Comparison of ENCODE assay signal across 29 mouse cellular contexts in genomic region chr17:43503861-43504593, GRCm38 (mm10). TPM values are rescaled to one million over a fixed set of nuclear protein-coding genes. Genes with fewer than 3 reads are reported as not detected.
DNase-seq lines count a peak whose midpoint lies in the region; ATAC-seq lines count a peak whose summit lies in the region.
"Had no signal": no experiment of that assay in that cellular context is flagged by ENCODE, and none has a peak within 500 bp of the region (broad histone marks: within the 10 kb centered on the region; RNA-seq: fewer than 3 reads in every experiment).

No protein-coding gene starts in this region.

- H3K9ac ChIP-seq in intestine, embryonic 14.5 days (ENCODE audit: low read length): no peak overlapping the region
- H3K9ac ChIP-seq in stomach, embryonic 15.5 days: no peak overlapping the region
- H3K9ac ChIP-seq: forebrain, embryonic 12.5 days; liver, embryonic 15.5 days; lung, embryonic 15.5 days had no signal

- no peak overlapping the region for H3K4me3 ChIP-seq in intestine, embryonic 14.5 days (ENCODE audit: low read depth, low read length)
- H3K4me3 ChIP-seq in stomach, embryonic 15.5 days (replicated peaks): no peak overlapping the region
- H3K4me3 ChIP-seq: forebrain, embryonic 12.5 days; gastrocnemius, adult 2 months; hindbrain, embryonic 10.5 days; limb, embryonic 10.5 days; liver, embryonic 15.5 days; lung, embryonic 15.5 days had no signal

- peak overlapping the region; percentile 47; the same call in 1 of the 2 replicates for H3K27ac ChIP-seq in intestine, embryonic 14.5 days (ENCODE audit: low read depth)
- H3K27ac ChIP-seq in stomach, embryonic 15.5 days: peak overlapping the region; percentile 55
- H3K27ac ChIP-seq: forebrain, embryonic 12.5 days; gastrocnemius, adult 2 months; hindbrain, embryonic 10.5 days; limb, embryonic 10.5 days; liver, embryonic 15.5 days; lung, embryonic 15.5 days; macrophage had no signal

- H3K36me3 ChIP-seq in intestine, embryonic 14.5 days (ENCODE audit: control insufficient read depth, insufficient read depth, low read length): no peaks in the 10 kb centered on the region
- H3K36me3 ChIP-seq in stomach, embryonic 15.5 days: no peaks in the 10 kb centered on the region
- H3K36me3 ChIP-seq: forebrain, embryonic 12.5 days; hindbrain, embryonic 10.5 days; limb, embryonic 10.5 days; liver, embryonic 15.5 days; lung, embryonic 15.5 days had no signal

- H3K4me2 ChIP-seq in intestine, embryonic 14.5 days (ENCODE audit: low read length): peak overlapping the region; percentile 28; the same call in 1 of the 2 replicates
- no peak overlapping the region for H3K4me2 ChIP-seq in stomach, embryonic 15.5 days
- H3K4me2 ChIP-seq: forebrain, embryonic 12.5 days; heart, embryonic 11.5 days; liver, embryonic 15.5 days; lung, embryonic 15.5 days; midbrain, embryonic 11.5 days had no signal

- ATAC-seq in intestine, embryonic 14.5 days (replicated peaks; ENCODE audit: low FRiP score, low TSS enrichment, low read depth): peak; percentile 88
- ATAC-seq in stomach, embryonic 15.5 days (ENCODE audit: insufficient read depth, low FRiP score, low read depth): peak; percentile 80
- ATAC-seq: hindbrain, embryonic 16.5 days had no signal

- WGBS in intestine, embryonic 14.5 days: 32% methylated on average over 4 of the region's 4 CpGs
- WGBS in stomach, embryonic 15.5 days: 27% methylated on average over 4 of the region's 4 CpGs

- no peaks in the 10 kb centered on the region for H3K27me3 ChIP-seq in intestine, embryonic 14.5 days (replicated peaks; ENCODE audit: control insufficient read depth, insufficient read depth, low read length)
- H3K27me3 ChIP-seq in stomach, embryonic 15.5 days (replicated peaks): no peaks in the 10 kb centered on the region
- H3K27me3 ChIP-seq: forebrain, embryonic 12.5 days; liver, embryonic 15.5 days; lung, embryonic 15.5 days had no signal

- no peaks in the 10 kb centered on the region for H3K9me3 ChIP-seq in intestine, embryonic 14.5 days (ENCODE audit: control insufficient read depth, low read length)
- no peaks in the 10 kb centered on the region for H3K9me3 ChIP-seq in stomach, embryonic 15.5 days
- H3K9me3 ChIP-seq: forebrain, embryonic 12.5 days; hindbrain, embryonic 10.5 days; limb, embryonic 10.5 days; liver, embryonic 15.5 days; lung, embryonic 15.5 days had no signal

- DNase-seq in intestine, embryonic 14.5 days (ENCODE audit: low spot score): no peak
- peak; percentile 35 to 66 for DNase-seq in kidney, adult 8-10 months
- peak; percentile 23 for DNase-seq in kidney, postnatal 10 days
- no peak for DNase-seq in lung, postnatal 25 days (ENCODE audit: low spot score)
- DNase-seq in spleen, adult 18-20 months: no peak
- DNase-seq in left cerebral cortex, adult 8-10 months (ENCODE audit: low spot score in 2 of 2): no peak
- DNase-seq: adrenal gland, adult 2 months; cerebellum, adult 11-12 months; cerebellum, postnatal 10 days; gastrocnemius, adult 2 months; liver; thymus, postnatal 25 days had no signal

- no peaks in the 10 kb centered on the region for H3K4me1 ChIP-seq in intestine, embryonic 14.5 days (replicated peaks; ENCODE audit: control insufficient read depth, insufficient read depth, low read length)
- H3K4me1 ChIP-seq in stomach, embryonic 15.5 days: no peaks in the 10 kb centered on the region
- H3K4me1 ChIP-seq: forebrain, embryonic 12.5 days; hindbrain, embryonic 10.5 days; limb, embryonic 10.5 days; liver, embryonic 15.5 days; lung, embryonic 15.5 days had no signal

RNA-seq across cellular contexts. Expression of gene Mep1a, which starts 1.4 kb away (rescaled TPM):
- polyA plus RNA-seq in intestine, embryonic 14.5 days (2014; fragmentation: Nextera tagmentation; extraction: Ambion mirVana): 19.4 and 20.6 TPM in 2 replicates
- polyA plus RNA-seq in stomach, embryonic 15.5 days (2015; fragmentation: Nextera tagmentation; extraction: Ambion mirVana): 5.6 and 6.9 TPM in 2 replicates
- not detected for total RNA-seq in left cerebral cortex, adult 8-10 months (2022)
- total RNA-seq: ES-E14; gastrocnemius, adult 2 months; granulocyte monocyte progenitor cell, adult 5-6 weeks; layer of hippocampus, postnatal 14 days; midbrain, postnatal 0 days had no signal
- polyA plus RNA-seq: adrenal gland, adult 2 months; embryonic facial prominence, embryonic 11.5 days; forebrain, embryonic 12.5 days; heart, embryonic 11.5 days; heart, postnatal 0 days; hindbrain, embryonic 10.5 days; limb, embryonic 10.5 days; lung, embryonic 15.5 days; macrophage; midbrain, embryonic 11.5 days; midbrain, postnatal 0 days had no signal

RNA-seq across cellular contexts. Expression of gene Ankrd66, which starts 39.4 kb away (rescaled TPM):
- polyA plus RNA-seq in intestine, embryonic 14.5 days (2014; fragmentation: Nextera tagmentation; extraction: Ambion mirVana): 0.23 TPM in 1 of 2 replicates, not detected in the other
- polyA plus RNA-seq in stomach, embryonic 15.5 days (2015; fragmentation: Nextera tagmentation; extraction: Ambion mirVana): 0.17 and 0.23 TPM in 2 replicates
- total RNA-seq in left cerebral cortex, adult 8-10 months (2022): under 1 TPM in 1 of 4 experiments, not detected in 3; 0.39 TPM
- total RNA-seq: adrenal gland, adult 2 months; adrenal gland, postnatal 4 days; ES-E14; gastrocnemius, adult 2 months; granulocyte monocyte progenitor cell, adult 5-6 weeks; midbrain, postnatal 0 days had no signal
- polyA plus RNA-seq: adrenal gland, adult 2 months; forebrain, embryonic 12.5 days; heart, embryonic 11.5 days; heart, postnatal 0 days; liver, embryonic 15.5 days had no signal

Comparison
In these comparisons a context has a peak if more than half of its experiments do, and no peak if none do; other contexts are left out.
1. DNase-seq: peak in kidney, adult 8-10 months (2 of 2) and kidney, postnatal 10 days (single experiment); none in intestine, embryonic 14.5 days (single experiment), lung, postnatal 25 days (single experiment), spleen, adult 18-20 months (0 of 2) and left cerebral cortex, adult 8-10 months (0 of 2).